Comparison of ENCODE assay signal across 9 mouse cellular contexts in genomic region chr14:54152485-54153235, GRCm38 (mm10).
DNase-seq lines count a peak whose midpoint lies in the region; ATAC-seq and TF ChIP-seq lines count a peak whose summit lies in the region.
"Had no signal": no experiment of that assay in that cellular context is flagged by ENCODE, and none has a peak within 500 bp of the region (broad histone marks: within the 10 kb centered on the region; RNA-seq: fewer than 3 reads in every experiment).

No protein-coding gene starts in this region.

- no peak for TF ChIP-seq EP300 in heart, adult 2 months (IDR thresholded peaks at IDR 0.05; ENCODE audit: insufficient read depth, low read depth, low read length)

- TF ChIP-seq CTCF in heart, adult 2 months (IDR thresholded peaks at IDR 0.05), result peak; percentile 82

- no peak overlapping the region for H3K27ac ChIP-seq in heart, adult 2 months
- peak overlapping the region; percentile 79 for H3K27ac ChIP-seq in liver, embryonic 13.5 days
- H3K27ac ChIP-seq: embryonic facial prominence, embryonic 15.5 days had no signal

- H3K9ac ChIP-seq in heart, adult 2 months (ENCODE audit: low read depth, low read length), result no peak overlapping the region
- no peak overlapping the region for H3K9ac ChIP-seq in liver, embryonic 13.5 days
- H3K9ac ChIP-seq: embryonic facial prominence, embryonic 15.5 days had no signal

- H3K4me2 ChIP-seq in liver, embryonic 13.5 days, result no peak overlapping the region
- H3K4me2 ChIP-seq: embryonic facial prominence, embryonic 15.5 days had no signal

- no peak for TF ChIP-seq POLR2A in heart, adult 2 months (IDR thresholded peaks at IDR 0.05; ENCODE audit: insufficient read depth, low read depth, low read length)

- WGBS in heart, adult 2 months, result 21% methylated on average over 6 of the region's 6 CpGs
- 15% methylated on average over 6 of the region's 6 CpGs for WGBS in liver, embryonic 13.5 days (ENCODE audit: insufficient replicate concordance)

- no peaks in the 10 kb centered on the region for H3K4me1 ChIP-seq in heart, adult 2 months (ENCODE audit: control insufficient read depth, insufficient read depth, low read length)
- H3K4me1 ChIP-seq in liver, embryonic 13.5 days (replicated peaks), result peaks cover 36% of the 10 kb centered on the region
- H3K4me1 ChIP-seq: embryonic facial prominence, embryonic 15.5 days had no signal

- no peaks in the 10 kb centered on the region for H3K36me3 ChIP-seq in heart, adult 2 months (ENCODE audit: control insufficient read depth, insufficient read depth, low read length)
- no peaks in the 10 kb centered on the region for H3K36me3 ChIP-seq in liver, embryonic 13.5 days
- H3K36me3 ChIP-seq: embryonic facial prominence, embryonic 15.5 days had no signal

- H3K27me3 ChIP-seq in heart, adult 2 months (ENCODE audit: control insufficient read depth, insufficient read depth, low read length), result no peaks in the 10 kb centered on the region
- H3K27me3 ChIP-seq in liver, embryonic 13.5 days, result peaks cover 9% of the 10 kb centered on the region; the same call in 1 of the 2 replicates
- H3K27me3 ChIP-seq: embryonic facial prominence, embryonic 15.5 days had no signal

- H3K4me3 ChIP-seq in heart, adult 2 months, result no peak overlapping the region
- no peak overlapping the region for H3K4me3 ChIP-seq in liver, embryonic 13.5 days (replicated peaks)
- H3K4me3 ChIP-seq: embryonic facial prominence, embryonic 15.5 days had no signal

- peak; percentile 98 for ATAC-seq in liver, embryonic 13.5 days (ENCODE audit: low read depth)

- DNase-seq in 3134 (ENCODE audit: extremely low read depth, insufficient read length, low spot score) (peak; percentile 30), NIH3T3 (ENCODE audit: low read depth) (peak; percentile 70)
- DNase-seq in cerebellum, postnatal 14 days, result peak; percentile 82 to 88
- DNase-seq in heart, adult 2 months, result peak; percentile 58 to 77
- peak; percentile 87 for DNase-seq in kidney, postnatal 10 days
- peak; percentile 54 for DNase-seq in liver, embryonic 13.5 days
- DNase-seq in retina, postnatal 1 day, result peak; percentile 76
- DNase-seq in thymus, postnatal 4 days, result peak; percentile 88

- no peaks in the 10 kb centered on the region for H3K9me3 ChIP-seq in liver, embryonic 13.5 days (replicated peaks)
- H3K9me3 ChIP-seq: embryonic facial prominence, embryonic 15.5 days had no signal

- no peaks in the 10 kb centered on the region for H3K79me2 ChIP-seq in heart, adult 2 months (replicated peaks; ENCODE audit: control insufficient read depth, insufficient read depth, low read length)

- intact Hi-C loops in heart, adult 2 months (cut with DNase I), result loop anchor here (1.0 to 10.0 kb wide), 2 partner anchors 88 to 268 kb away; no protein-coding TSS in a partner anchor

Comparison
In these comparisons a context has a peak if more than half of its experiments do, and no peak if none do; other contexts are left out.
1. DNase-seq: peak in every context shown above with its lines; median percentile 88 in thymus, postnatal 4 days; 87 in kidney, postnatal 10 days; 85 in cerebellum, postnatal 14 days; 76 in retina, postnatal 1 day; 70 in NIH3T3; 68 in heart, adult 2 months; 54 in liver, embryonic 13.5 days; 30 in 3134.